Mouse (Mus musculus) heart, embryonic 15.5 days (tissue): ENCODE results near the gene Gm12790. TPM values are rescaled to one million over a fixed set of nuclear protein-coding genes. Genes with fewer than 3 reads are reported as not detected.
"Not testable (repeated sequence)": the region's sequence is repeated elsewhere in the genome, so short reads cannot be mapped to it uniquely, and the experiment has no call there.

ENCODE experiments used
- ATAC-seq: fragments of 200-750 bp; cut with Nextera tagmentation; replicated peaks from 2 replicates; pipeline ENCODE4 v1.8.0; 2017; ENCODE audit warnings: low read depth, moderate TSS enrichment; ENCODE audit not compliant: insufficient number of reproducible peaks, insufficient read depth, low FRiP score
- H3K27ac ChIP-seq: fragments of 300-500 bp; sonication (generic); 2 replicates; pipeline ENCODE4 v1.5.1; 2015; ENCODE audit warnings: mild to moderate bottlenecking, inconsistent platforms
- H3K27me3 ChIP-seq: fragments of 300-500 bp; sonication (generic); 2 replicates; pipeline ENCODE4 v1.6.1; 2015; ENCODE audit warnings: inconsistent platforms
- H3K36me3 ChIP-seq: fragments of 300-500 bp; sonication (generic); 2 replicates; pipeline ENCODE4 v1.6.1; 2015; ENCODE audit warnings: mild to moderate bottlenecking, inconsistent platforms
- H3K4me1 ChIP-seq: fragments of 300-500 bp; sonication (generic); replicated peaks from 2 replicates; pipeline ENCODE4 v1.6.1; 2015; ENCODE audit warnings: inconsistent platforms
- H3K4me2 ChIP-seq: fragments of 300-500 bp; sonication (generic); 2 replicates; pipeline ENCODE4 v1.6.1; 2015; ENCODE audit warnings: inconsistent platforms, mild to moderate bottlenecking, moderate library complexity
- H3K4me3 ChIP-seq: fragments of 300-500 bp; sonication (generic); 2 replicates; pipeline ENCODE4 v1.5.1; 2015; ENCODE audit warnings: mild to moderate bottlenecking, inconsistent platforms
- H3K9ac ChIP-seq: fragments of 300-500 bp; sonication (generic); 2 replicates; pipeline ENCODE4 v1.6.1; 2015; ENCODE audit warnings: mild to moderate bottlenecking, inconsistent platforms
- H3K9me3 ChIP-seq: fragments of 300-500 bp; sonication (generic); replicated peaks from 2 replicates; pipeline ENCODE4 v1.6.1; 2016; ENCODE audit warnings: inconsistent platforms
- WGBS: fragments of 180-500 bp; shearing (Covaris S2); methylation state at CpG from one replicate; pipeline ENCODE4 v1.1.7; 2015; ENCODE audit warnings: mixed read lengths; 5-methylcytosine and 5-hydroxymethylcytosine counted together
- polyA plus RNA-seq: library from polyadenylated mRNA; unstranded; fragments of >200 nt; fragmentation: Nextera tagmentation; extraction: Ambion mirVana; gene quantifications from 2 replicates; pipeline ENCODE4 v1.2.1, GENCODE M21; 2015

The Gm12790 gene
- not detected in 2 replicates for polyA plus RNA-seq

DNA sequence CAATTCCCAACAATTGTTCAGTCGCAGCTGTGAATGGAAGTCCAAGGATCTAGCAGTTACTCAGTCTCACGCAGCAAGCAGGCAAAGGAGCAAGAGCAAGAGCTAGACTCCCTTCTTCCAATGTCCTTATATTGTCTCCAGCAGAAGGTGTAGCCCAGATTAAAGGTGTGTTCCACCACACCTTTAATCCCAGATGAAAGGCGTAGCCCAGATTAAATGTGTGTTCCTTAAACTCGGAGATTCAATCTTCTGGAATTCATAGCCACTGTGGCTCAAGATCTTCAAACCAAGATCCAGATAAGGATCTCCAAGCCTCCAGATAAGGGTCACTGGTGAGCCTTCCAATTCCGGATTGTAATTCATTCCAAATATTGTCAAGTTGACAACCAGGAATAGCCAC, at the start of gene Gm12790:
Gene Gm12790 (minus strand): TSS at position 101 of the 400 bp plus-strand sequence.
- not testable (repeated sequence) for H3K27me3 ChIP-seq, H3K4me1 ChIP-seq, H3K4me3 ChIP-seq, ATAC-seq, H3K4me2 ChIP-seq, H3K36me3 ChIP-seq, H3K9me3 ChIP-seq, H3K9ac ChIP-seq, H3K27ac ChIP-seq
- 63% methylated on average over 1 of the region's 5 CpGs for WGBS

DNA sequence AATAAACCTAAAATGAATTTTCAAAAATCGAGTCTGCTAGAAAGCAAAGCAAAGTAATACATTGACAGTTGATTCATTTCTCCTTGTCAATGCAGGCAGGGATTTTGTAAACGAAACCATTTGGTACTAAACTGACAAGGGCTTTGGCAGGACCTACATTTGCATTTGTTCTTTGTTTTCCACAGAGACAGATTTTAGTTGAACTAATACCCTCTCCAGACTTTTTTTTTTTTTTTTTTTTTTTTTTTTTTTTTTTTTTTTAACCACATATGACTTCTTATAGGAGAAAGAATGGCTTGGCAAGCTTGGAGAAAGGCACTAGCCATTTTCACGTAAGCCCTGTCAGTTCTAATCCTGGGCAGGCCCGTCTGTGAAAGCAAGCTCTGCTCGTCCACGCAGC, 45.8 kb upstream of the Gm12790 start:
- ATAC-seq, result no peak

DNA sequence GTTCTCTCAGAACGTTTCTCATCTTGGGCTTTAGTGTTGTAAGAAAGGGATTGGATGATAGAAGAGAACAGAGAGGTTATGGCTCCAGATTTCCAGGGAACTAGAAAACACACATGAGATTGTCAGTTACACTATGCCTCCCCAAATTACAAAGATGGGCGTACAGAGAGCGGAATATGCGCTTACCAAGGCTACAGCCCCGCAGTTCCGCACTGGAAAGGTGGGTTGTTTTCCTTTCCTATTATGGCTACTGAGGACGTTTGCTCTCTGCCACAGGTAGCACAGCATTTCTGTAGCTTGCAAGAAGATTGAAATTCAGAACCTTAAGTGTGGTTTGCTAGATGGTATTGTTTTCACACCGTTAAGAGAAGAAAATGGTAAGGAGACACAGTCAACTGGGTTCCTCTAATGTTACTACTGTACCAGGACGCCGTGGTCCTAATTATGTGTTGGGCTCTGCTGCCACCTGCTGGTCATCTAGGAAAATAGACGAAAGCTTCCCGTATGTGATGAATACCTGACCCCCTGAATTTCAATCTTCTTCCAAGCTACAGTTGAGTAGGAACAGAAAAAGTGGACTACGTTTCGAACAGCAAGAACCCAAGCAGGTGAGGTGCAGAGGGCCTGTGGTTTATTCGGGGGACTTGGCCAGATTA, 17.5 kb upstream of the Gm12790 start:
- no peaks in the 10 kb centered on the region for H3K9me3 ChIP-seq
- no peak overlapping the region for H3K4me2 ChIP-seq
- no peaks in the 10 kb centered on the region for H3K4me1 ChIP-seq
- H3K27ac ChIP-seq, result no peak overlapping the region
- no peak overlapping the region for H3K4me3 ChIP-seq
- H3K9ac ChIP-seq, result no peak overlapping the region
- H3K27me3 ChIP-seq, result no peaks in the 10 kb centered on the region
- H3K36me3 ChIP-seq, result no peaks in the 10 kb centered on the region
- no peak for ATAC-seq
- WGBS, result 34% methylated on average over 15 of the region's 15 CpGs

More for the DNA sequence above, 45.8 kb upstream of the Gm12790 start:
- Histone ChIP-seq H3K4me3 (no peak overlapping the region), H3K9ac (no peak overlapping the region), H3K9me3 (no peaks in the 10 kb centered on the region), H3K27ac (no peak overlapping the region), H3K4me2 (no peak overlapping the region), H3K4me1 (no peaks in the 10 kb centered on the region), H3K36me3 (no peaks in the 10 kb centered on the region), H3K27me3 (no peaks in the 10 kb centered on the region)
- 80% methylated on average over 6 of the region's 6 CpGs for WGBS

DNA sequence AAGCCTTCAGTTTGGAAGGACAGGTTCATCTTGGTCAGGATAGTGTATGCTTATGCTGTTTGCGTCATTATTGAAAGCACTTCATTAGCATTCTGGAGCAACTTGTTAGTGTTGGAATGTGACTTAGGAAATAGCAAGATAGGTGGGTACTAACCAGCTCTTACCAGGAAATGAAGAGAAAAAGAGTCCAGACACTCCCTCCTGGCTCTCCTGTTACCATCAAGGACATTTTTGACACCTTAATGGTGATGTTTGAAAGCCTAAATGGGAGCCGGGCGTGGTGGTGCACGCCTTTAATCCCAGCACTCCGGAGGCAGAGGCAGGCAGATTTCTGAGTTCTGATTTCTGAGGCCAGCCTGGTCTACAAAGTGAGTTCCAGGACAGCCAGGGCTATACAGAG, 16.6 kb upstream of the Gm12790 start:
- H3K36me3 ChIP-seq, result no peaks in the 10 kb centered on the region
- H3K4me2 ChIP-seq, result no peak overlapping the region
- H3K4me3 ChIP-seq, result no peak overlapping the region
- H3K27ac ChIP-seq, result no peak overlapping the region
- WGBS, result 88% methylated on average over 5 of the region's 5 CpGs
- H3K4me1 ChIP-seq, result no peaks in the 10 kb centered on the region
- no peak for ATAC-seq
- no peaks in the 10 kb centered on the region for H3K27me3 ChIP-seq
- H3K9ac ChIP-seq, result no peak overlapping the region
- no peaks in the 10 kb centered on the region for H3K9me3 ChIP-seq

DNA sequence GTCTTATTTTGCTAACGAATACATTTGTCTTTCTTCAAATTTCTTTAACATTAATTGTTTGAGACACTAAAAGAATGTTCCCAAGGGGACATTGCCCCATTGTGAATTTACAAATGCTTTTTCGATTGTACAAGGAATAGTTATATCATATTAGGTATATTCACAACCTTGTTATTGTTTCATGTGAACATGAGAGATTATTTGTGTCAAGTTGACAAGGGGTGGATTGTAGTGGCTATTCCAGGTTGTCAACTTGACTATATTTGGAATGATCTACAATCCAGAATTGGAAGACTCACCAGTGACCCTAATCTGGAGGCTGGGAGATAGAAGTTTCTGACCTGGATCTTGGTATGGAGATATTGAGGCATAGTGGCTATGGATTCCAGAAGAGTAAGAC, 5.5 kb upstream of the Gm12790 start, which contains the start of gene Gm12789:
Gene Gm12789 (plus strand): TSS at position 301 of the 400 bp plus-strand sequence.
- H3K4me1 ChIP-seq, H3K4me2 ChIP-seq, H3K9me3 ChIP-seq, ATAC-seq, H3K27me3 ChIP-seq, H3K36me3 ChIP-seq, H3K4me3 ChIP-seq, H3K9ac ChIP-seq, H3K27ac ChIP-seq: not testable (repeated sequence)
- 75% methylated on average over 2 of the region's 2 CpGs for WGBS

DNA sequence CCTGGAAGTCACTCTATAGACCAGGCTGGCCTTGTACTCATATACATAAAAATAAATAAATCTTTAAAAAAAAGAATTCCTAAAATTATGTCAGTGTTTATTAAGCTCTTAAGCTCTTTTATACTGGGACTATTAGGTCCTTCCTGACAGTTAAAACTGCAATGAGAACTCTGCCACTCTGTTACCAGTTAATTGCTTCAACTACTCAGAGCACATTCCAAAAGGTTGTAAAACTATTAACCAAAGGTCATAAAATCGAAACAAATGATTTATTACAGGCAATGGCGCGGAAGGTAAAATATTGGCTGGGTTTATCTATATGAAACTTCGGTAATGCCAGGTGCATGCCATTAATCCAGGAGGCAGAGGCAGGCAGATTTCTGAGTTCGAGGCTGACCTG, 4.8 kb upstream of the Gm12790 start:
- Histone ChIP-seq H3K27me3 (no peaks in the 10 kb centered on the region), H3K4me3 (no peak overlapping the region), H3K36me3 (no peaks in the 10 kb centered on the region), H3K4me1 (no peaks in the 10 kb centered on the region), H3K9ac (no peak overlapping the region), H3K27ac (no peak overlapping the region), H3K4me2 (no peak overlapping the region), H3K9me3 (no peaks in the 10 kb centered on the region)
- 82% methylated on average over 5 of the region's 5 CpGs for WGBS
- ATAC-seq, result no peak

DNA sequence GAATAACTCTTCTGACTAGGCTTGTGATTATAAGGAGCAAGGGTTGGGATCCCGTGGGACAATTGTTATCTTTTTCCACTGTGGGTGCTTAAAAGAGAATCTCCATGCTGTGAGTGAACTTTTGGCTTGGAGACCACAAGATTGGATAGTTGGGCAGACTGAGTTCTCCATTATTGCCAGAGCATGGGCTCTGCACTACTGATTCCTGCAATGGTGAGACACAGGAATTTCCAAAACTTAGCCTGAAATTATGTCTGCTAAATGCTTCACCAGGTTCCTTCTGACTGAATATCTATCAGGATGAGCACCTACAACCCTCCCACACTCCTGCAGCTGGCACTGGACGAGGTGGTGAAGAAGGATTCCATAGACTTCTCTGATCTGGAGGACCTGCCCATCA, 40.7 kb downstream of the Gm12790 start, which contains the start of gene Gm12794:
Gene Gm12794 (plus strand): TSS at position 301 of the 400 bp plus-strand sequence.
- H3K4me2 ChIP-seq, H3K4me1 ChIP-seq, H3K36me3 ChIP-seq, ATAC-seq, H3K27ac ChIP-seq, H3K9ac ChIP-seq, H3K9me3 ChIP-seq, H3K4me3 ChIP-seq, H3K27me3 ChIP-seq: not testable (repeated sequence)
- WGBS, result 57% methylated on average over 2 of the region's 2 CpGs

Other genes with a start within 250 kb of the Gm12790 start
- not detected in 2 replicates for gene B020004J07Rik, start 137.0 kb downstream of the Gm12790 start, polyA plus RNA-seq
- gene C130073F10Rik, start 87.3 kb downstream of the Gm12790 start, polyA plus RNA-seq, result not detected in 2 replicates
- gene Gm12800, start 71.9 kb downstream of the Gm12790 start, polyA plus RNA-seq, result not detected in 2 replicates
- gene Gm12794, start 40.6 kb downstream of the Gm12790 start, polyA plus RNA-seq, result not detected in 2 replicates
- gene Gm12789, start 5.6 kb upstream of the Gm12790 start, polyA plus RNA-seq, result not detected in 2 replicates
- gene Pde4b, start 106.5 kb upstream of the Gm12790 start, polyA plus RNA-seq, result 24.6 and 27.4 TPM in 2 replicates